Mouse (Mus musculus) hindbrain, postnatal 0 days (tissue): ENCODE results near the gene Syne2. TPM values are rescaled to one million over a fixed set of nuclear protein-coding genes. Genes with fewer than 3 reads are reported as not detected.

Experiments
- ATAC-seq: fragments of 200-750 bp; cut with Nextera tagmentation; 2 replicates; pipeline ENCODE4 v1.8.0; 2017; ENCODE audit warnings: mild to moderate bottlenecking, moderate TSS enrichment, moderate library complexity
- DNase-seq: peaks from one replicate; pipeline ENCODE4 v3.0.0-alpha.2; 2015; ENCODE audit warnings: low spot score
- H3K27ac ChIP-seq: fragments of 300-500 bp; sonication (generic); 2 replicates; pipeline ENCODE4 v1.5.1; 2014; ENCODE audit warnings: mild to moderate bottlenecking
- H3K27me3 ChIP-seq: fragments of 300-500 bp; sonication (generic); 2 replicates; pipeline ENCODE4 v1.6.1; 2014; ENCODE audit warnings: low read length, mixed read lengths; ENCODE audit not compliant: insufficient read depth
- H3K36me3 ChIP-seq: fragments of 300-500 bp; sonication (generic); 2 replicates; pipeline ENCODE4 v1.6.1; 2014; ENCODE audit warnings: low read length, mixed read lengths; ENCODE audit not compliant: insufficient read depth
- H3K4me1 ChIP-seq: fragments of 300-500 bp; sonication (generic); 2 replicates; pipeline ENCODE4 v1.6.1; 2014; ENCODE audit warnings: antibody characterized with exemption, low read length, mixed read lengths; ENCODE audit not compliant: insufficient read depth
- H3K4me2 ChIP-seq: fragments of 300-500 bp; sonication (generic); 2 replicates; pipeline ENCODE4 v1.6.1; 2014; ENCODE audit warnings: low read depth, mild to moderate bottlenecking, low read length, moderate library complexity, mixed read lengths
- H3K4me3 ChIP-seq: fragments of 300-500 bp; sonication (generic); 2 replicates; pipeline ENCODE4 v1.5.1; 2014; ENCODE audit warnings: low read length
- H3K9ac ChIP-seq: fragments of 300-500 bp; sonication (generic); replicated peaks from 2 replicates; pipeline ENCODE4 v1.6.1; 2014; ENCODE audit warnings: mild to moderate bottlenecking, low read length, moderate library complexity, mixed read lengths
- H3K9me3 ChIP-seq: fragments of 300-500 bp; sonication (generic); 2 replicates; pipeline ENCODE4 v1.6.1; 2016; ENCODE audit warnings: low read length, mixed read lengths
- CTCF ChIP-seq: IDR thresholded peaks from 2 replicates; pipeline ENCODE4 v1.5.1; 2016; ENCODE audit warnings: antibody characterized with exemption, control low read depth, low read depth
- WGBS: fragments of 180-500 bp; shearing (Covaris S2); extraction: QIAGEN DNeasy Blood & Tissue Kit; methylation state at CpG from one replicate; pipeline ENCODE4 v1.1.7; 2014; 5-methylcytosine and 5-hydroxymethylcytosine counted together
- polyA plus RNA-seq: library from polyadenylated mRNA; unstranded; fragments of >200 nt; fragmentation: Nextera tagmentation; extraction: Ambion mirVana; gene quantifications from 2 replicates; pipeline ENCODE4 v1.2.1, GENCODE M21; 2015
- total RNA-seq: library from RNA; depleted of rRNA; stranded (reverse); fragments of >200 nt; gene quantifications from 2 replicates; pipeline ENCODE4 v1.2.3, GENCODE M21; 2014

Gene Syne2
- total and polyA plus RNA-seq, 2 experiments from 2014 or later = 26.1 to 39.3 TPM

GRCm38 (mm10) chr12:76051879-76052278 lies 233.9 kb downstream of the Syne2 start:
- no peak overlapping the region for H3K4me3 ChIP-seq
- H3K4me2 ChIP-seq = no peak overlapping the region
- WGBS = 91% methylated on average over 9 of the region's 9 CpGs
- no peaks in the 10 kb centered on the region for H3K4me1 ChIP-seq
- TF ChIP-seq CTCF = no peak
- no peak for DNase-seq
- H3K27ac ChIP-seq = no peak overlapping the region
- H3K27me3 ChIP-seq = no peaks in the 10 kb centered on the region
- peaks cover under 1% of the 10 kb centered on the region; the same call in 1 of the 2 replicates for H3K36me3 ChIP-seq
- H3K9me3 ChIP-seq = no peaks in the 10 kb centered on the region
- no peak for ATAC-seq
- H3K9ac ChIP-seq = no peak overlapping the region

GRCm38 (mm10) chr12:76054653-76055052 lies 236.7 kb downstream of the Syne2 start:
- H3K27me3 ChIP-seq = no peaks in the 10 kb centered on the region
- H3K4me1 ChIP-seq = no peaks in the 10 kb centered on the region
- H3K4me2 ChIP-seq = no peak overlapping the region
- TF ChIP-seq CTCF = no peak
- 84% methylated on average over 9 of the region's 9 CpGs for WGBS
- DNase-seq (no peak), ATAC-seq (no peak)
- H3K36me3 ChIP-seq = 0 out of 2 replicates have a peak, but pooled peaks cover under 1% of the 10 kb centered on the region
- no peaks in the 10 kb centered on the region for H3K9me3 ChIP-seq
- no peak overlapping the region for H3K27ac ChIP-seq
- H3K4me3 ChIP-seq = no peak overlapping the region
- no peak overlapping the region for H3K9ac ChIP-seq

GRCm38 (mm10) chr12:76063001-76063400 lies 245.1 kb downstream of the Syne2 start:
- Histone ChIP-seq H3K9me3 (no peaks in the 10 kb centered on the region), H3K9ac (no peak overlapping the region), H3K4me2 (no peak overlapping the region), H3K27me3 (no peaks in the 10 kb centered on the region), H3K4me1 (no peaks in the 10 kb centered on the region), H3K4me3 (no peak overlapping the region), H3K27ac (no peak overlapping the region), H3K36me3 (0 out of 2 replicates have a peak, but pooled peaks cover 7% of the 10 kb centered on the region)
- WGBS = 92% methylated on average over 4 of the region's 4 CpGs
- no peak for ATAC-seq
- no peak for DNase-seq
- no peak for TF ChIP-seq CTCF

GRCm38 (mm10) chr12:76070386-76070785 lies 252.5 kb downstream of the Syne2 start:
- WGBS = 88% methylated on average over 5 of the region's 5 CpGs
- Histone ChIP-seq H3K4me1 (no peaks in the 10 kb centered on the region), H3K27me3 (no peaks in the 10 kb centered on the region), H3K4me3 (no peak overlapping the region), H3K9ac (no peak overlapping the region), H3K9me3 (no peaks in the 10 kb centered on the region), H3K27ac (no peak overlapping the region), H3K36me3 (peaks cover 7% of the 10 kb centered on the region; the same call in 1 of the 2 replicates), H3K4me2 (no peak overlapping the region)
- DNase-seq (no peak), ATAC-seq (no peak)
- no peak for TF ChIP-seq CTCF

- Histone ChIP-seq H3K4me2 (0 out of 2 replicates have a peak overlapping the region, but pooled peaks have one; percentile 6), H3K4me1 (no peaks in the 10 kb centered on the region), H3K9me3 (no peaks in the 10 kb centered on the region), H3K27me3 (no peaks in the 10 kb centered on the region), H3K36me3 (peaks cover 8% of the 10 kb centered on the region; the same call in 1 of the 2 replicates), H3K4me3 (no peak overlapping the region), H3K27ac (peak overlapping the region; percentile 26; the same call in 1 of the 2 replicates), H3K9ac (no peak overlapping the region; the same call in 1 of the 2 replicates)
- TF ChIP-seq CTCF = no peak
- 25% methylated on average over 19 of the region's 19 CpGs for WGBS
- ATAC-seq (no peak), DNase-seq (no peak)
Observed at GRCm38 (mm10) chr12:76071935-76072849, 254.3 kb downstream of the Syne2 start.

GRCm38 (mm10) chr12:76073066-76073826 lies 255.3 kb downstream of the Syne2 start:
- Histone ChIP-seq H3K4me3 (no peak overlapping the region), H3K27me3 (no peaks in the 10 kb centered on the region), H3K4me1 (no peaks in the 10 kb centered on the region), H3K9ac (no peak overlapping the region), H3K27ac (no peak overlapping the region), H3K4me2 (no peak overlapping the region), H3K36me3 (peaks cover 8% of the 10 kb centered on the region; the same call in 1 of the 2 replicates), H3K9me3 (no peaks in the 10 kb centered on the region)
- no peak for TF ChIP-seq CTCF
- WGBS = 28% methylated on average over 13 of the region's 13 CpGs
- no peak for DNase-seq
- no peak for ATAC-seq
